In genomic region chr4:31830241-31830640, GRCm38 (mm10) we compare ENCODE assay signal across 13 mouse cellular contexts.
DNase-seq lines count a peak whose midpoint lies in the region; ATAC-seq and TF ChIP-seq lines count a peak whose summit lies in the region.
"Had no signal": no experiment of that assay in that cellular context is flagged by ENCODE, and none has a peak within 500 bp of the region (broad histone marks: within the 10 kb centered on the region; RNA-seq: fewer than 3 reads in every experiment).

No protein-coding gene starts in this region.

- no peak overlapping the region for H3K4me2 ChIP-seq in kidney, embryonic 14.5 days (replicated peaks; ENCODE audit: low read depth, low read length)

- 8% methylated on average over 11 of the region's 11 CpGs for WGBS in kidney, embryonic 14.5 days

- no peak for TF ChIP-seq CTCF in gastrocnemius, adult 2 months (IDR thresholded peaks at IDR 0.05)
- no peak for TF ChIP-seq CTCF in brain, embryonic 14.5 days (IDR thresholded peaks at IDR 0.05; ENCODE audit: borderline replicate concordance, extremely low read depth, insufficient read depth, insufficient read length)

- peaks cover 11% of the 10 kb centered on the region for H3K4me1 ChIP-seq in kidney, embryonic 14.5 days (ENCODE audit: control insufficient read depth, insufficient read depth, low read length)
- H3K4me1 ChIP-seq: megakaryocyte, embryonic 14.5 days had no signal

- H3K27ac ChIP-seq in gastrocnemius, adult 2 months = no peak overlapping the region
- peak overlapping the region; percentile 38; the same call in 1 of the 2 replicates for H3K27ac ChIP-seq in kidney, embryonic 14.5 days (ENCODE audit: low read depth, low read length)

- intact Hi-C loops in gastrocnemius, adult 2 months (cut with DNase I) = no loop called here
- intact Hi-C loops in left cerebral cortex, postnatal 36 days (cut with DNase I) = no loop called here

- DNase-seq in gastrocnemius, adult 2 months = peak; percentile 20
- DNase-seq in gastrocnemius, adult 8-10 months (ENCODE audit: low spot score in 2 of 2) = no peak
- peak; percentile 55 for DNase-seq in brain, embryonic 14.5 days (ENCODE audit: low read depth)
- DNase-seq in lung, postnatal 25 days (ENCODE audit: low spot score) = peak; percentile 18
- DNase-seq in cerebellum, adult 18-20 months = no peak
- DNase-seq in heart, postnatal 4 days = no peak
- DNase-seq in left cerebral cortex, postnatal 36 days (ENCODE audit: low spot score in 2 of 2) = no peak
- DNase-seq: adrenal gland, adult 2 months; cerebellum, adult 11 months; gastrocnemius, postnatal 14 days; thymus, postnatal 36 days had no signal

- H3K27me3 ChIP-seq in kidney, embryonic 14.5 days (ENCODE audit: control insufficient read depth, insufficient read depth, low read length) = no peaks in the 10 kb centered on the region
- H3K27me3 ChIP-seq: megakaryocyte, embryonic 14.5 days had no signal

- no peaks in the 10 kb centered on the region for H3K36me3 ChIP-seq in kidney, embryonic 14.5 days (ENCODE audit: control insufficient read depth, insufficient read depth, low read length)

- H3K4me3 ChIP-seq in gastrocnemius, adult 2 months = peak overlapping the region; percentile 16; the same call in 1 of the 2 replicates
- no peak overlapping the region for H3K4me3 ChIP-seq in kidney, embryonic 14.5 days (ENCODE audit: low read length)
- H3K4me3 ChIP-seq: megakaryocyte, embryonic 14.5 days had no signal

- H3K9me3 ChIP-seq in kidney, embryonic 14.5 days (ENCODE audit: control insufficient read depth, low read length) = no peaks in the 10 kb centered on the region

- 0 out of 2 replicates have a peak, but pooled peaks have one; percentile 10 for ATAC-seq in kidney, embryonic 14.5 days (ENCODE audit: low FRiP score, low TSS enrichment)

- no peak overlapping the region for H3K9ac ChIP-seq in kidney, embryonic 14.5 days (ENCODE audit: low read depth, low read length)

- no peak for TF ChIP-seq POLR2A in brain, embryonic 14.5 days (IDR thresholded peaks at IDR 0.05; ENCODE audit: borderline replicate concordance, extremely low read depth, insufficient read depth, insufficient read length, poor library complexity, severe bottlenecking)

Comparison
In these comparisons a context has a peak if more than half of its experiments do, and no peak if none do; other contexts are left out.
1. DNase-seq: peak in gastrocnemius, adult 2 months (single experiment), brain, embryonic 14.5 days (single experiment) and lung, postnatal 25 days (single experiment); none in gastrocnemius, adult 8-10 months (0 of 2), cerebellum, adult 18-20 months (0 of 2), heart, postnatal 4 days (single experiment) and left cerebral cortex, postnatal 36 days (0 of 2).